Mouse (Mus musculus) kidney, embryonic 15.5 days (tissue): ENCODE measurements around the gene Cxcr5. TPM values are rescaled to one million over a fixed set of nuclear protein-coding genes. Genes with fewer than 3 reads are reported as not detected.
"Not testable (repeated sequence)": the region's sequence is repeated elsewhere in the genome, so short reads cannot be mapped to it uniquely, and the experiment has no call there.

Experiments used
- ATAC-seq: fragments of 200-750 bp; cut with Nextera tagmentation; replicated peaks from 2 replicates; pipeline ENCODE4 v1.8.0; 2017; ENCODE audit warnings: moderate TSS enrichment; ENCODE audit not compliant: low FRiP score
- H3K27ac ChIP-seq: fragments of 300-500 bp; sonication (generic); 2 replicates; pipeline ENCODE4 v1.5.1; 2015; ENCODE audit warnings: mild to moderate bottlenecking, inconsistent platforms
- H3K27me3 ChIP-seq: fragments of 300-500 bp; sonication (generic); 2 replicates; pipeline ENCODE4 v1.6.1; 2015; ENCODE audit warnings: inconsistent platforms
- H3K36me3 ChIP-seq: fragments of 300-500 bp; sonication (generic); 2 replicates; pipeline ENCODE4 v1.6.1; 2015; ENCODE audit warnings: inconsistent platforms
- H3K4me1 ChIP-seq: fragments of 300-500 bp; sonication (generic); 2 replicates; pipeline ENCODE4 v1.6.1; 2015; ENCODE audit warnings: inconsistent platforms
- H3K4me2 ChIP-seq: fragments of 300-500 bp; sonication (generic); 2 replicates; pipeline ENCODE4 v1.6.1; 2015; ENCODE audit warnings: moderate library complexity, mild to moderate bottlenecking, inconsistent platforms
- H3K4me3 ChIP-seq: fragments of 300-500 bp; sonication (generic); replicated peaks from 2 replicates; pipeline ENCODE4 v1.5.1; 2015; ENCODE audit warnings: mild to moderate bottlenecking, inconsistent platforms
- H3K9ac ChIP-seq: fragments of 300-500 bp; sonication (generic); 2 replicates; pipeline ENCODE4 v1.6.1; 2015; ENCODE audit warnings: mild to moderate bottlenecking, inconsistent platforms
- H3K9me3 ChIP-seq: fragments of 300-500 bp; sonication (generic); replicated peaks from 2 replicates; pipeline ENCODE4 v1.6.1; 2016; ENCODE audit warnings: inconsistent platforms
- WGBS: fragments of 180-500 bp; shearing (Covaris S2); methylation state at CpG from one replicate; pipeline ENCODE4 v1.1.7; 2015; ENCODE audit warnings: mixed read lengths; 5-methylcytosine and 5-hydroxymethylcytosine counted together
- polyA plus RNA-seq: library from polyadenylated mRNA; unstranded; fragments of >200 nt; fragmentation: Nextera tagmentation; extraction: Ambion mirVana; gene quantifications from 2 replicates; pipeline ENCODE4 v1.2.1, GENCODE M21; 2015

Cxcr5 gene
- polyA plus RNA-seq, 1 experiment from 2014 or later, result not detected

GRCm38 (mm10) chr9:44586640-44587261 is 25.1 kb upstream of the Cxcr5 start:
- Histone ChIP-seq H3K27me3 (no peaks in the 10 kb centered on the region), H3K9ac (no peak overlapping the region), H3K4me3 (no peak overlapping the region), H3K36me3 (no peaks in the 10 kb centered on the region), H3K4me2 (no peak overlapping the region), H3K9me3 (no peaks in the 10 kb centered on the region), H3K4me1 (peaks cover 6% of the 10 kb centered on the region; the same call in 1 of the 2 replicates), H3K27ac (no peak overlapping the region)
- no peak for ATAC-seq
- 64% methylated on average over 8 of the region's 8 CpGs for WGBS

GRCm38 (mm10) chr9:44582390-44582789 is 20.7 kb upstream of the Cxcr5 start:
- Histone ChIP-seq H3K27me3 (no peaks in the 10 kb centered on the region), H3K9ac (no peak overlapping the region), H3K4me3 (no peak overlapping the region), H3K9me3 (no peaks in the 10 kb centered on the region), H3K27ac (no peak overlapping the region), H3K36me3 (no peaks in the 10 kb centered on the region), H3K4me1 (peaks cover 4% of the 10 kb centered on the region), H3K4me2 (no peak overlapping the region)
- WGBS, result 82% methylated on average over 16 of the region's 16 CpGs
- no peak for ATAC-seq

- no peak for ATAC-seq
- Histone ChIP-seq H3K4me2 (no peak overlapping the region), H3K4me1 (peaks cover 4% of the 10 kb centered on the region), H3K36me3 (no peaks in the 10 kb centered on the region), H3K27me3 (no peaks in the 10 kb centered on the region), H3K9ac (no peak overlapping the region), H3K9me3 (no peaks in the 10 kb centered on the region), H3K27ac (no peak overlapping the region; the same call in 1 of the 2 replicates), H3K4me3 (no peak overlapping the region)
- WGBS, result 2% methylated on average over 3 of the region's 3 CpGs
These were observed 19.7 kb upstream of the Cxcr5 start for GRCm38 (mm10) chr9:44581423-44581822.

GRCm38 (mm10) chr9:44580085-44580484 is 18.4 kb upstream of the Cxcr5 start:
- Histone ChIP-seq H3K4me3 (no peak overlapping the region), H3K36me3 (no peaks in the 10 kb centered on the region), H3K4me1 (peaks cover 4% of the 10 kb centered on the region), H3K9me3 (no peaks in the 10 kb centered on the region), H3K9ac (no peak overlapping the region), H3K27me3 (no peaks in the 10 kb centered on the region), H3K27ac (no peak overlapping the region), H3K4me2 (no peak overlapping the region)
- no peak for ATAC-seq
- WGBS, result 90% methylated on average over 5 of the region's 5 CpGs

GRCm38 (mm10) chr9:44579392-44579791 is 17.7 kb upstream of the Cxcr5 start:
- no peaks in the 10 kb centered on the region for H3K36me3 ChIP-seq
- H3K4me3 ChIP-seq, result 0 out of 2 replicates have a peak overlapping the region, but pooled peaks have one; percentile 4
- H3K4me2 ChIP-seq, result peak overlapping the region; percentile 32; the same call in 1 of the 2 replicates
- no peaks in the 10 kb centered on the region for H3K9me3 ChIP-seq
- no peaks in the 10 kb centered on the region for H3K27me3 ChIP-seq
- ATAC-seq, result no peak
- H3K9ac ChIP-seq, result no peak overlapping the region
- peaks cover 4% of the 10 kb centered on the region for H3K4me1 ChIP-seq
- 35% methylated on average over 6 of the region's 6 CpGs for WGBS
- no peak overlapping the region for H3K27ac ChIP-seq

- H3K9me3 ChIP-seq, H3K4me1 ChIP-seq, H3K4me3 ChIP-seq, ATAC-seq, H3K27ac ChIP-seq, H3K27me3 ChIP-seq, H3K9ac ChIP-seq, H3K4me2 ChIP-seq, H3K36me3 ChIP-seq: not testable (repeated sequence)
- 86% methylated on average over 7 of the region's 7 CpGs for WGBS
These were observed 14.4 kb upstream of the Cxcr5 start for GRCm38 (mm10) chr9:44576046-44576445.

GRCm38 (mm10) chr9:44575095-44575494 is 13.4 kb upstream of the Cxcr5 start:
- Histone ChIP-seq H3K4me2 (no peak overlapping the region), H3K9ac (no peak overlapping the region), H3K4me1 (no peaks in the 10 kb centered on the region; the same call in 1 of the 2 replicates), H3K4me3 (no peak overlapping the region), H3K36me3 (no peaks in the 10 kb centered on the region), H3K27ac (no peak overlapping the region), H3K9me3 (no peaks in the 10 kb centered on the region), H3K27me3 (no peaks in the 10 kb centered on the region)
- ATAC-seq, result no peak
- 91% methylated on average over 2 of the region's 2 CpGs for WGBS

- Histone ChIP-seq H3K9me3 (no peaks in the 10 kb centered on the region), H3K27ac (no peak overlapping the region), H3K4me3 (no peak overlapping the region), H3K9ac (no peak overlapping the region), H3K27me3 (no peaks in the 10 kb centered on the region), H3K4me1 (no peaks in the 10 kb centered on the region), H3K36me3 (no peaks in the 10 kb centered on the region), H3K4me2 (no peak overlapping the region)
- no peak for ATAC-seq
- WGBS, result 75% methylated on average over 4 of the region's 4 CpGs
These were observed 11.6 kb upstream of the Cxcr5 start for GRCm38 (mm10) chr9:44573306-44573705.

GRCm38 (mm10) chr9:44570939-44571382 is 9.3 kb upstream of the Cxcr5 start:
- H3K4me1 ChIP-seq, result no peaks in the 10 kb centered on the region
- H3K9me3 ChIP-seq, result no peaks in the 10 kb centered on the region
- no peak overlapping the region for H3K4me3 ChIP-seq
- no peak overlapping the region for H3K4me2 ChIP-seq
- no peak for ATAC-seq
- WGBS, result 66% methylated on average over 12 of the region's 12 CpGs
- no peak overlapping the region for H3K27ac ChIP-seq
- H3K9ac ChIP-seq, result no peak overlapping the region
- H3K36me3 ChIP-seq, result no peaks in the 10 kb centered on the region
- H3K27me3 ChIP-seq, result no peaks in the 10 kb centered on the region

- H3K36me3 ChIP-seq, result no peaks in the 10 kb centered on the region
- WGBS, result 47% methylated on average over 7 of the region's 7 CpGs
- H3K27me3 ChIP-seq, result no peaks in the 10 kb centered on the region
- H3K4me3 ChIP-seq, result no peak overlapping the region
- H3K4me1 ChIP-seq, result 0 out of 2 replicates have a peak, but pooled peaks cover 3% of the 10 kb centered on the region
- H3K9me3 ChIP-seq, result no peaks in the 10 kb centered on the region
- no peak for ATAC-seq
- no peak overlapping the region for H3K9ac ChIP-seq
- H3K4me2 ChIP-seq, result no peak overlapping the region
- no peak overlapping the region for H3K27ac ChIP-seq
These were observed 6.4 kb upstream of the Cxcr5 start for GRCm38 (mm10) chr9:44568083-44568455.

GRCm38 (mm10) chr9:44567338-44568082 is 5.8 kb upstream of the Cxcr5 start:
- H3K4me1 ChIP-seq, result 0 out of 2 replicates have a peak, but pooled peaks cover 3% of the 10 kb centered on the region
- no peak overlapping the region for H3K4me2 ChIP-seq
- H3K27ac ChIP-seq, result no peak overlapping the region
- H3K9me3 ChIP-seq, result no peaks in the 10 kb centered on the region
- 74% methylated on average over 9 of the region's 9 CpGs for WGBS
- H3K9ac ChIP-seq, result no peak overlapping the region
- ATAC-seq, result no peak
- no peaks in the 10 kb centered on the region for H3K27me3 ChIP-seq
- no peak overlapping the region for H3K4me3 ChIP-seq
- H3K36me3 ChIP-seq, result no peaks in the 10 kb centered on the region

GRCm38 (mm10) chr9:44565367-44565766 is 3.7 kb upstream of the Cxcr5 start:
- H3K27ac ChIP-seq, result no peak overlapping the region
- peak; percentile 56; the same call in 1 of the 2 replicates for ATAC-seq
- WGBS, result 55% methylated on average over 6 of the region's 6 CpGs
- no peak overlapping the region for H3K9ac ChIP-seq
- H3K4me1 ChIP-seq, result 0 out of 2 replicates have a peak, but pooled peaks cover 3% of the 10 kb centered on the region
- H3K4me2 ChIP-seq, result no peak overlapping the region
- H3K36me3 ChIP-seq, result no peaks in the 10 kb centered on the region
- no peaks in the 10 kb centered on the region for H3K27me3 ChIP-seq
- H3K9me3 ChIP-seq, result no peaks in the 10 kb centered on the region
- no peak overlapping the region for H3K4me3 ChIP-seq
